Mouse (Mus musculus) lung, adult 2 months (tissue): ENCODE results near the gene Pawr.

Experiments
- CTCF ChIP-seq: fragments of 200-500 bp; IDR thresholded peaks from 2 replicates; pipeline ENCODE4 v1.5.1; 2011; ENCODE audit warnings: mild to moderate bottlenecking, low read length, control low read depth; ENCODE audit not compliant: insufficient read depth
- POLR2A ChIP-seq: fragments of 200-500 bp; IDR thresholded peaks from 2 replicates; pipeline ENCODE4 v1.6.1; 2011; ENCODE audit warnings: low read depth, mild to moderate bottlenecking, control low read depth, low read length, borderline replicate concordance; ENCODE audit errors: extremely low read depth

GRCm38 (mm10) chr10:108350125-108351070, 18.5 kb downstream of the Pawr start:
- TF ChIP-seq POLR2A: no peak
- TF ChIP-seq CTCF: no peak
